Mouse (Mus musculus) forebrain, embryonic 12.5 days (tissue): ENCODE results near the gene Pmvk. TPM values are rescaled to one million over a fixed set of nuclear protein-coding genes. Genes with fewer than 3 reads are reported as not detected.

ENCODE experiments used
- ATAC-seq: fragments of 200-750 bp; cut with Nextera tagmentation; 2 replicates; pipeline ENCODE4 v1.8.0; 2017; ENCODE audit warnings: moderate TSS enrichment; ENCODE audit not compliant: low FRiP score
- H3K27ac ChIP-seq: fragments of 300-500 bp; sonication (generic); 2 replicates; pipeline ENCODE4 v1.5.1; 2016; ENCODE audit warnings: mild to moderate bottlenecking
- H3K27me3 ChIP-seq: fragments of 300-500 bp; sonication (generic); 2 replicates; pipeline ENCODE4 v1.6.1; 2016; ENCODE audit warnings: mild to moderate bottlenecking
- H3K36me3 ChIP-seq: fragments of 300-500 bp; sonication (generic); replicated peaks from 2 replicates; pipeline ENCODE4 v1.6.1; 2016; ENCODE audit warnings: mild to moderate bottlenecking
- H3K4me1 ChIP-seq: fragments of 300-500 bp; sonication (generic); 2 replicates; pipeline ENCODE4 v1.6.1; 2016
- H3K4me2 ChIP-seq: fragments of 300-500 bp; sonication (generic); 2 replicates; pipeline ENCODE4 v1.6.1; 2016; ENCODE audit warnings: mild to moderate bottlenecking, moderate library complexity
- H3K4me3 ChIP-seq: fragments of 300-500 bp; sonication (generic); replicated peaks from 2 replicates; pipeline ENCODE4 v1.5.1; 2016; ENCODE audit warnings: mild to moderate bottlenecking
- H3K9ac ChIP-seq: fragments of 300-500 bp; sonication (generic); 2 replicates; pipeline ENCODE4 v1.6.1; 2016; ENCODE audit warnings: mild to moderate bottlenecking
- H3K9me3 ChIP-seq: fragments of 300-500 bp; sonication (generic); 2 replicates; pipeline ENCODE4 v1.6.1; 2016
- WGBS: fragments of 180-500 bp; shearing (Covaris S2); methylation state at CpG from one replicate; pipeline ENCODE4 v1.1.7; 2016; 5-methylcytosine and 5-hydroxymethylcytosine counted together
- polyA plus RNA-seq: library from polyadenylated mRNA; unstranded; fragments of >200 nt; fragmentation: Nextera tagmentation; extraction: Ambion mirVana; gene quantifications from 2 replicates; pipeline ENCODE4 v1.2.1, GENCODE M21; 2016

Gene Pmvk
- polyA plus RNA-seq, 1 experiment from 2014 or later: 66.1 TPM

DNA sequence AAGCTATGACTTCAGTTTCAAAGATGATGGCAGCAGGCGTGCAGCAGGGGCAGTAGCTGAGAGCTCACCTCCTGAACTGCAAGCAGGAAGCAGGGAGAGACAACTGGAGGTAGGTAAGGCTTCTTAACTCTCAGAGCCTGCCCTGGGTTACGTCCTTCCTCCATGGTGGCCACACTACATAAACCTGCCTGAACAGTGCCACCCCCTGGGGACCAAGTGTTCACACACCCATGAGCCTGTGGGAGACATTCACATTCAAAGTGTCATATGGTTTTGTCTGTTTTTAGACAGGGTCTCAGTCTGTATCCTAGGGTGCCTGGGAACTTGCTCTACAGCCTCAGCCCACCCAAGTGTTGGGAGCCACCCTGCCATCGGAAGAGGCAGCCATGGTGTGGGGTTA is 36.4 kb downstream of the Pmvk start:
- WGBS: 94% methylated on average over 3 of the region's 3 CpGs
- Histone ChIP-seq H3K4me1 (no peaks in the 10 kb centered on the region), H3K4me2 (no peak overlapping the region), H3K27me3 (no peaks in the 10 kb centered on the region; the same call in none of the 2 replicates), H3K27ac (no peak overlapping the region), H3K9ac (no peak overlapping the region), H3K4me3 (no peak overlapping the region), H3K9me3 (no peaks in the 10 kb centered on the region), H3K36me3 (no peaks in the 10 kb centered on the region)
- no peak for ATAC-seq

DNA sequence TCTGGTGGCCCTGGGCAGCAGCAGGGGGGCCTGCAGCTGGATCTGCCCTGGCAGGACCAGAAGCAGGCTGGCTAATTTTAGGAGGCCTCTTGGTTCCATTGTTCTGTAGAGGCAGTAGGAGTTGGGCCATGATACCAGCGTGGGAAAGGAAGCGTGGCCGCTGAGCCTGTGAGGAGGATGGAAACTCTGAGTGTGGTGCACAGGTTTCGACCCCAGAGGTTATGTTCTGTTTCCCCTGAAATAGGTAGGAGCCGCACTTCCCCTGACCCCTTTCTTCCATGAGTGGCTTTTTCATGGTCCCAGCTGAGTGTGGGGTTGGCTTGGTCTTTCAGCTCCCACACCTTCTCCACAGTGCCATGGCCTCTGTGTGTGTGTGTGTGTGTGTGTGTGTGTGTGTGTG is 37.2 kb downstream of the Pmvk start:
- Histone ChIP-seq H3K36me3 (no peaks in the 10 kb centered on the region), H3K4me1 (no peaks in the 10 kb centered on the region), H3K4me3 (no peak overlapping the region), H3K27me3 (no peaks in the 10 kb centered on the region; the same call in none of the 2 replicates), H3K27ac (no peak overlapping the region), H3K9me3 (no peaks in the 10 kb centered on the region), H3K4me2 (no peak overlapping the region), H3K9ac (no peak overlapping the region)
- 89% methylated on average over 5 of the region's 5 CpGs for WGBS
- no peak for ATAC-seq

DNA sequence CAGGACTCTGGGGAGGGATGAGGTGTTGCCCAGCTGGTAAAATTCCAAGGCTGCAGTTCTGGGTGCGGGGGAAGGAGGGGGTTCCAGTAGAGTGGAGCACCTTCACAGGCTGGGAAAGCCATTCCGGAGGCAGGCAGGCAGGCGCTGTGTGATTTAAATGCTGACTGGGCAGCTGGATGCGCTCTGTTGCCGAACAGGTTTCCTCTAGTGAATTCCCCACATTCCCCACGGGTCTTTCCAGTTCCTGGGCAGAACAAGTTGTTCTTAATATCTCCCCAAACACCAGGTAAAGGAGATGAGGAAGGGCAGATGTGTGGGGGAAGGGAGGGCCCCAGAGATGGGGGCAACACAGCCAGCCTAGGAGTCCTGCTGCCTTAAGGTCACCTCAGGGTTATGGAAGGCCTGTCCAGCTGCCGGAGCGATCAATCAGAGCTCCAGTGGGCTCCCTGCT is 38.4 kb downstream of the Pmvk start:
- 61% methylated on average over 8 of the region's 8 CpGs for WGBS
- Histone ChIP-seq H3K4me1 (no peaks in the 10 kb centered on the region), H3K4me3 (no peak overlapping the region), H3K9ac (no peak overlapping the region), H3K4me2 (no peak overlapping the region), H3K36me3 (no peaks in the 10 kb centered on the region), H3K27me3 (no peaks in the 10 kb centered on the region), H3K27ac (no peak overlapping the region), H3K9me3 (no peaks in the 10 kb centered on the region)
- no peak for ATAC-seq

DNA sequence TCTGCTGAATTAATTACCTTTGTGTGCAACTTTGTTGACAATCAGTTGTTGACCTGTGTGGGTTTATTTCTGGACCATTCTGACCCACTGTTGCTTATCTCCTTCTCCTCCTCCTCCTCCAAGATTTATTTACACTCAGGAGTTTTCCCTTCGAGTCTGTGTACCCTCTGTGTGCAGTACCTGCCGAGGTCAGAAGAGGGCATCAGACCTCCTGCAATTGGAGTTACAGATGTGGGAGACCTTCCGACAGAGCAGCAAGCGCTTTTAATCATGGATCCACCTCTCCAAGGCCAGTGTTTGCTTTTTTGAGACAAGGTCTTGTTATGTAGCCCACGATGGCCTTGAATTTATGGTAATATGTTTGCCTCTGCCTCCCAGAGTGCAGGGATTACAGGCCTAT is 40.3 kb downstream of the Pmvk start:
- H3K4me2 ChIP-seq: no peak overlapping the region
- no peaks in the 10 kb centered on the region for H3K9me3 ChIP-seq
- no peaks in the 10 kb centered on the region for H3K27me3 ChIP-seq
- ATAC-seq: no peak
- H3K9ac ChIP-seq: no peak overlapping the region
- no peaks in the 10 kb centered on the region for H3K36me3 ChIP-seq
- H3K4me3 ChIP-seq: no peak overlapping the region
- H3K4me1 ChIP-seq: no peaks in the 10 kb centered on the region
- H3K27ac ChIP-seq: no peak overlapping the region
- 94% methylated on average over 5 of the region's 5 CpGs for WGBS

DNA sequence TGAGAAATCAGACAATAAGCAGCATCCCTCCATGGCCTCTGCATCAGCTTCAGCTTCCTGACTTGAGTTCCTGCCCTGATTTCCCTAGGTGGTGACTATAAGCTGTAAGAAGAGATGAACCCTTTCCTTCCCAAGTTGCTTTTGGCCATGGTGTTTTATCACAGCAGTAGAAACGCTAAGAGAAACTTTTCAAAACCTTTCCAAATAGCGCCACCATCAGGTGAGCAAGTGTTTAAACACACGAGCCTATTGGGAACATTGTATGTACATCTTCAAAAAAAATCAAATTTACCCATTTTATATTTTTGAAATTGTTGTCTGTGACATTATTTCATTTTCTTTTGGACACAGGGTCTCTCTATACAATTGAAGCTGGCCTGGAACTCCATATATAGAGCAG is 42.0 kb downstream of the Pmvk start:
- 67% methylated on average over 3 of the region's 3 CpGs for WGBS
- Histone ChIP-seq H3K27ac (no peak overlapping the region), H3K4me1 (no peaks in the 10 kb centered on the region), H3K4me2 (no peak overlapping the region), H3K9ac (no peak overlapping the region), H3K4me3 (no peak overlapping the region), H3K9me3 (no peaks in the 10 kb centered on the region), H3K27me3 (no peaks in the 10 kb centered on the region), H3K36me3 (no peaks in the 10 kb centered on the region)
- no peak for ATAC-seq

DNA sequence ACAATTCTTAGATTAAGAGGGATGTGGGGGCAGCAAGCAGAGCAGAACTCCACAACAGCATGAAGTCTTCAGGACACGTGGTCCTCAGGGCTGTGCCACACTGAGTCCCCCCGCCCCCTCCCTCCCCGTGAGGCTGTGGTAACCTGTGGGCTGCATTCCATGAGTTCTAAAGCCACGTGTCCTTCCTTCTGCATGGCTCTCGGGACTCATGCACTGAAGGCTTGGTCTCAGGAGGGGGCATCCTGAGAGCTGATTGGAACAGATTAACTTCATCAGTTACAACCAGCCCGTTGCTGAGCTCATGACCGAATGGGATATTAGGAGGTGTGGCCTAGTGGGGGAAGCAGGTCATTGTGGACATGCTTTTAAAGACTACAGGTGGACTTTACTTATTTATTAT is 45.4 kb downstream of the Pmvk start:
- H3K27me3 ChIP-seq: no peaks in the 10 kb centered on the region
- 49% methylated on average over 7 of the region's 7 CpGs for WGBS
- no peaks in the 10 kb centered on the region for H3K9me3 ChIP-seq
- no peak for ATAC-seq
- H3K36me3 ChIP-seq: no peaks in the 10 kb centered on the region
- no peaks in the 10 kb centered on the region for H3K4me1 ChIP-seq
- H3K4me3 ChIP-seq: no peak overlapping the region
- H3K27ac ChIP-seq: no peak overlapping the region
- H3K9ac ChIP-seq: no peak overlapping the region
- no peak overlapping the region for H3K4me2 ChIP-seq

DNA sequence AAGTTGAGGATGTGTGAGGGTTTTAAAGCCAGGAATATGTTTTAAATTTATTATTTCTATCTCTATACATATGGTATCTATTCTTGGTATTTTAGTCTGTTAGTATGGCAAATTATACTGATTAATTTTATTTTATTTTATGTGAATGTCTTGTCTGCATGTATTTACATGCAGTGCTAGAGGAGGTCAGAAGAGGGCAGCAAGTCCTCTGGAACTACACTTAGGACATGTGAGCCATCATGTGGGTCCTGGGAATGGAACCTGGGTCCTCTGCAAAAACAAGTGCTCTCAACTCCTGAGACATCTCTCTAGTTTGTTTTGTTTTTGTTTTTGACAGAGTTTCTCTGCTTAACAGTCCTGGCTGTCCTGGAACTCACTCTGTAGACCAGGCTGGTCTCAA is 47.1 kb downstream of the Pmvk start:
- no peak for ATAC-seq
- no peak overlapping the region for H3K4me3 ChIP-seq
- H3K4me2 ChIP-seq: no peak overlapping the region
- H3K36me3 ChIP-seq: no peaks in the 10 kb centered on the region
- no peak overlapping the region for H3K27ac ChIP-seq
- no peaks in the 10 kb centered on the region for H3K4me1 ChIP-seq
- H3K9ac ChIP-seq: no peak overlapping the region
- no peaks in the 10 kb centered on the region for H3K9me3 ChIP-seq
- no peaks in the 10 kb centered on the region for H3K27me3 ChIP-seq

DNA sequence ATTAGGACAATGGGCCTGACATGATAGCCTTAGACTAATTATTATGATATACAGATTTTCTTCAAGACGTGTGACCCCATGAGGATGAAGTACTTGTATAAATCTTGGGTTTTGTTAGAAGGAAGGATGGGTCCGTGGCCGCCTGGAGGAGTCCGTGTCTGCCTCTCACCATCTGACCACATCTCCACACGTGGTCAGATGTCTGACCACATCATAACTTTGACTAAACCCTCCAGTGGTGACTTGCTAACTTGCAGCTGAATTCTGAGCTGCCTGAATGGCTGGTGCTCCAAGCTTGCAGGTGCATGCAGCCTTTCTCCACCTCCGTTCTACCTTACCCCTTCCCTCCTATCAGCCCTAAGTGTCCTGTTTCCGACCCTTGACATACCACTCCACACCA is 48.2 kb downstream of the Pmvk start:
- Histone ChIP-seq H3K4me1 (no peaks in the 10 kb centered on the region), H3K9me3 (no peaks in the 10 kb centered on the region), H3K27ac (no peak overlapping the region), H3K4me2 (no peak overlapping the region), H3K27me3 (peaks cover 5% of the 10 kb centered on the region; the same call in 1 of the 2 replicates), H3K4me3 (no peak overlapping the region), H3K9ac (no peak overlapping the region), H3K36me3 (no peaks in the 10 kb centered on the region)
- 88% methylated on average over 7 of the region's 7 CpGs for WGBS
- no peak for ATAC-seq

DNA sequence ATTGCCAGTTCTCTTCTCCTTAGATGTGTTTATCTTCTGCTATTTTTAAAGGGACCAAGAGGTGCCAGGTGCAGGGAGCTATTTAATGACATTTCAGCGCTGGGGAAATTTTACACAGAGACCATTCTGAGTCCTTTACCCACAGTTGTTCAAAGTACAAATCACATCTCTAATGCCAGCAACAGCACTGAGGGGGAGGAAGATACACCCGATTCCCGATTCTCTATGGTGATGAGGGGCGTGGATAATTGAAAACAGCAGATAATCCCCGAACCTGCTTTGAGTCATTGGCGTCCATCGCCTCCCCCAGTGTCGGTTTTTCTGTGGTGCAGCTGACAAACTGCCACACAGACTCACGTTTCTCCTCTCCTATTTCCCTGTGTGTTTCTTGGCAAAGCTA is 53.7 kb downstream of the Pmvk start:
- no peak overlapping the region for H3K9ac ChIP-seq
- H3K4me1 ChIP-seq: peaks cover 14% of the 10 kb centered on the region
- H3K4me3 ChIP-seq: no peak overlapping the region
- WGBS: 32% methylated on average over 9 of the region's 9 CpGs
- H3K27ac ChIP-seq: no peak overlapping the region
- ATAC-seq: no peak
- no peak overlapping the region for H3K4me2 ChIP-seq
- H3K9me3 ChIP-seq: no peaks in the 10 kb centered on the region
- peaks cover 15% of the 10 kb centered on the region for H3K27me3 ChIP-seq
- H3K36me3 ChIP-seq: no peaks in the 10 kb centered on the region

DNA sequence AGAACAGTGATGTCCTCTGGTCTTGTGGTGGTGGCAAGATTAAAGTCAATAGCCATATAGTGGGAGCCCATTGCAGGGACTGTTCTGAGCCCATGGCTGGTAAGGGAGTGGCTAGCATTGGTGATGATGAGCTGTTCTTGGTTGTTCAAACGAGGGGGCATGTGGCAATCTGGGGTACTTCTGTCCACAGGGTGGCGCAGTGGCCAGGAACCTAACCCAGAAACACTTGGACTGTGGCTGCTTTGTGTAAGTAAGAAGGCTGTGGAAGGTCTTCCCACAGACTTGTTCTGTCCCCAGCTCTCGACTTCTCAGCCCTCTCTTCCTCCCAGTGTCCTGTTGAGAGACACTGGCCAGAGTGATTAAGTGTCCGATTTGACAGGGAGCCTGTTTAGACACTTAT is 56.6 kb downstream of the Pmvk start:
- H3K9ac ChIP-seq: peak overlapping the region; percentile 18; the same call in 1 of the 2 replicates
- H3K4me2 ChIP-seq: peak overlapping the region; percentile 49
- no peaks in the 10 kb centered on the region for H3K36me3 ChIP-seq
- peak overlapping the region; percentile 16; the same call in 1 of the 2 replicates for H3K4me3 ChIP-seq
- WGBS: 20% methylated on average over 4 of the region's 4 CpGs
- peaks cover 15% of the 10 kb centered on the region for H3K27me3 ChIP-seq
- peak; percentile 77 for ATAC-seq
- H3K9me3 ChIP-seq: no peaks in the 10 kb centered on the region
- H3K4me1 ChIP-seq: peaks cover 14% of the 10 kb centered on the region
- peak overlapping the region; percentile 47 for H3K27ac ChIP-seq

DNA sequence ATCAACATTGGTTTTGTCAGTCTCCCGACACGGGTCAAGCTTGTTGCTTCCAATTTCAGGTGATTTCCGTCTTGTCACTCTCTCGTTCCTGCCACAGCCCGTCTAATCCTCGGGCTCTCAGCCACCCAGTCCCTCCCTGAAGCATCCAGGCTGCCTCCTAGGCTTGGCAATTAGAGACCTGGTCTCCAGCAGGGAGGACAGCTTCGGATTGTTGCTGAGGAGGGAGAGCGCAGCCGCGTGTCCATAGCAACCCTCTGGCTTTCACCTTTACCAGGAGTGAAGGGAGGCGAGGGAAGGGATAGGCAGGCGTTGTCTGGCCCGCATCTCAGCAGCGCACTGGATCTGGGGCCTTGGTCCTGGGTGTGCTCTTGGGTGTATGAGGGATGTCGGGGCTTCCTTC is 57.1 kb downstream of the Pmvk start:
- H3K36me3 ChIP-seq: no peaks in the 10 kb centered on the region
- H3K4me2 ChIP-seq: peak overlapping the region; percentile 49
- 7% methylated on average over 15 of the region's 15 CpGs for WGBS
- ATAC-seq: peak; percentile 71
- peaks cover 15% of the 10 kb centered on the region for H3K27me3 ChIP-seq
- H3K9ac ChIP-seq: peak overlapping the region; percentile 18; the same call in 1 of the 2 replicates
- peaks cover 2% of the 10 kb centered on the region for H3K9me3 ChIP-seq
- H3K27ac ChIP-seq: peak overlapping the region; percentile 47
- H3K4me3 ChIP-seq: peak overlapping the region; percentile 16; the same call in 1 of the 2 replicates
- H3K4me1 ChIP-seq: peaks cover 14% of the 10 kb centered on the region

DNA sequence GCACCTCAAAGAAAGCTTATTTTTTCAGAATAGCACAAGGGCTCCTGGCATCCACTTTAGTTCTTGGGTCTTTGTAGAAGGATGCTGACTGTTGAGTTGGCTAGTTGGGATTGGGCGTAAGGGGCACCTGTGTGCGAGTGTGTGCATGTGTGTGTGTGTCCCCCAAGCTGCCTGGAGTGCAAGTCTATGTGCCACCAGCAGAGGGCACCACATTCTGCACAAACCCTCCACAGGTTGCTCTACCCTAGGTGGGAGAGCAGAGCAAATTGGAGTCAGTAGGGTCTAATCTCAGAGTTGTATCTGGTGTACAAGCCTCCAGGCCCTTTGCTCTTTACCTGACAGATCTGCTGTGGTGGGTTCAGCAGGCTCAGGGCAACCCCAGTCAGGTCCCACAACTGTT is 57.9 kb downstream of the Pmvk start:
- H3K4me2 ChIP-seq: no peak overlapping the region
- no peak overlapping the region for H3K9ac ChIP-seq
- 95% methylated on average over 2 of the region's 2 CpGs for WGBS
- no peak overlapping the region for H3K4me3 ChIP-seq
- H3K4me1 ChIP-seq: peaks cover 14% of the 10 kb centered on the region
- peaks cover 9% of the 10 kb centered on the region for H3K9me3 ChIP-seq
- no peaks in the 10 kb centered on the region for H3K36me3 ChIP-seq
- H3K27ac ChIP-seq: no peak overlapping the region
- ATAC-seq: no peak
- peaks cover 12% of the 10 kb centered on the region for H3K27me3 ChIP-seq

DNA sequence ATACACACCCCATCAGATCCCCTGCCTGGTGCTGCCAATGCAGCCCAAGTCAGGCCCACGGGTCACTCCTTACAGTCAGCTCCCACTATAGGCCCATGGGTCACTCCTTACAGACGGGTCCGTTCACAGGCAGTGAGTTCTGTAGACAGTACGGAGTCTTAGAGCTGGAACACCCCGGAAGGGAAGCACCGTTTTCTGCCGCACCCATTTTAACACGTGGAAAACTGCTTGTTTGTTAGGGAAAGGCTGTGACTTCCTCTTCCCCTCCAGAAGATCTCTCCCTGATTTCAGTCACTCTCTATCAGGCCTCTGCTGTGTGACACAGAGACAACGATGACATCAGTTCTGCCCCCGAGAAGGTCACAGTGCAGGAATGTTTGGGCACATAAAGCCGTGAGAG is 61.1 kb downstream of the Pmvk start:
- H3K4me1 ChIP-seq: peaks cover 18% of the 10 kb centered on the region
- peaks cover 9% of the 10 kb centered on the region for H3K9me3 ChIP-seq
- H3K27me3 ChIP-seq: peaks cover 14% of the 10 kb centered on the region
- WGBS: 79% methylated on average over 11 of the region's 11 CpGs
- no peak overlapping the region for H3K9ac ChIP-seq
- H3K36me3 ChIP-seq: no peaks in the 10 kb centered on the region
- H3K4me3 ChIP-seq: no peak overlapping the region
- ATAC-seq: no peak
- H3K27ac ChIP-seq: no peak overlapping the region
- no peak overlapping the region for H3K4me2 ChIP-seq
